Mouse (Mus musculus) common myeloid progenitor, adult 5-6 weeks (primary cell): ENCODE measurements at regions not wholly inside any gene's neighbourhood (a gene's known extent, or its start where the extent isn't known, plus 50 kb on each side); places are given as distances from the start of the nearest gene placed in this dataset.

Source experiments
- ATAC-seq: replicated peaks from 2 replicates; pipeline ENCODE4 v1.8.0; 2016; ENCODE audit warnings: low read depth, mild to moderate bottlenecking, moderate TSS enrichment, inconsistent platforms; ENCODE audit not compliant: poor library complexity, severe bottlenecking

GRCm38 (mm10) chr2:147572413-147572812 is 210.7 kb downstream of the Pax1 start:
- ATAC-seq = no peak

GRCm38 (mm10) chr2:147561220-147561619 is 199.5 kb downstream of the Pax1 start:
- no peak for ATAC-seq

GRCm38 (mm10) chr2:147560426-147561155 is 198.9 kb downstream of the Pax1 start:
- no peak for ATAC-seq

- ATAC-seq = no peak
Observed at GRCm38 (mm10) chr2:147529161-147529560, 167.4 kb downstream of the Pax1 start.

- no peak for ATAC-seq
Observed at GRCm38 (mm10) chr2:147515436-147515835, 153.7 kb downstream of the Pax1 start.

- ATAC-seq = no peak
Observed at GRCm38 (mm10) chr2:147514748-147515147, 153.0 kb downstream of the Pax1 start.

- ATAC-seq = no peak
Observed at GRCm38 (mm10) chr2:147503962-147504361, 142.2 kb downstream of the Pax1 start.

- no peak for ATAC-seq
Observed at GRCm38 (mm10) chr2:147498731-147499130, 137.0 kb downstream of the Pax1 start.

GRCm38 (mm10) chr2:147455932-147456331 is 94.2 kb downstream of the Pax1 start:
- ATAC-seq = no peak

- no peak for ATAC-seq
Observed at GRCm38 (mm10) chr2:147454362-147455257, 92.9 kb downstream of the Pax1 start.
